Mouse (Mus musculus) heart, postnatal 4 days (tissue): ENCODE results near the gene Alg1. TPM values are rescaled to one million over a fixed set of nuclear protein-coding genes. Genes with fewer than 3 reads are reported as not detected.

Experiments used
- DNase-seq: peaks from one replicate; pipeline ENCODE4 v3.0.0; 2021
- microRNA-seq, 2 experiments: library from miRNA; unstranded; fragments of <30 nt; microRNA quantifications; one replicate each; pipeline ENCODE4 v1.2.0; 2021 to 2022
- total RNA-seq, 2 experiments: library from RNA; stranded (reverse); gene quantifications; 2 replicates each; pipeline ENCODE4 v1.2.3; 2021

Gene Alg1
- total RNA-seq, 2 experiments from 2014 or later, result 15.8 to 17.5 TPM

DNA sequence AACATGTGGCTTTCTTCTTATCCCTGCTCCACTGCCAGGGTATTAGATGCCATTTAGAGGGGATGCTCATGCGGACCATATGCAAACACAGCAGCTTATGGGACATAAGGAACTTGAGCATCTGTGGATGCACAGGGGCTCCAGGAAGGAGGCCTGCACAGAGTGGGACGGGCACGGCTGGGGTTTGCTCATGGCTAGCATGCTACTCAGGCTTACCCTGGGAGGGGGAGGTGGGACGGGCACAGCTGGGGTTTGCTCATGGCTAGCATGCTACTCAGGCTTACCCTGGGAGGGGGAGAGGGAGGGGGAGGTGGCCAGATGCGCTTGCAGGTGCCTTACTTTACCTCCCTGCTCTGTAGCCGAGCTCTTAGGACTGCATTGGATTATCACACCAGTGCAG is 9.5 kb downstream of the Alg1 start:
- no peak for DNase-seq

GRCm38 (mm10) chr16:5244411-5244810 is 11.0 kb downstream of the Alg1 start:
- DNase-seq, result peak; percentile 82

DNA sequence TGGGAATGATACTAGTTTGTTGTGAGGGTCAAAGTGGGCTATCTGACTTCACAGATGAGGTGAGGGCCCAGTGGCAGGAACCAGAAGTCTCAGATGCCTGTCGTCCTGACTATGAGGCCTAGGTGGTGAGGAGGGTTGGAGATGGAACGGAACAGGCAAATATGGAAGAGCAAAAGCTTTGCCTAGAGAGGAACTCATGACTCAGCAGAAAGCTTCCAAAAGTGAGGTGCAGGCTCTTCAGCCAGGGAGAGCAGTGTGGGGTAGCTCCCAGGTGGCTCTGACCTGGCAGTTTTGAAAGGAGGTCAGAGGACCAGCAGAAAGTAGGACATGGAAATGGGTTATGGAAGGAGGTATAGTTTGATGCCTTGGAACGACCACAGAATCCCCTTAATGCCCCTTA is 17.5 kb downstream of the Alg1 start:
- no peak for DNase-seq

GRCm38 (mm10) chr16:5252260-5252659 is 18.8 kb downstream of the Alg1 start:
- DNase-seq, result no peak

DNA sequence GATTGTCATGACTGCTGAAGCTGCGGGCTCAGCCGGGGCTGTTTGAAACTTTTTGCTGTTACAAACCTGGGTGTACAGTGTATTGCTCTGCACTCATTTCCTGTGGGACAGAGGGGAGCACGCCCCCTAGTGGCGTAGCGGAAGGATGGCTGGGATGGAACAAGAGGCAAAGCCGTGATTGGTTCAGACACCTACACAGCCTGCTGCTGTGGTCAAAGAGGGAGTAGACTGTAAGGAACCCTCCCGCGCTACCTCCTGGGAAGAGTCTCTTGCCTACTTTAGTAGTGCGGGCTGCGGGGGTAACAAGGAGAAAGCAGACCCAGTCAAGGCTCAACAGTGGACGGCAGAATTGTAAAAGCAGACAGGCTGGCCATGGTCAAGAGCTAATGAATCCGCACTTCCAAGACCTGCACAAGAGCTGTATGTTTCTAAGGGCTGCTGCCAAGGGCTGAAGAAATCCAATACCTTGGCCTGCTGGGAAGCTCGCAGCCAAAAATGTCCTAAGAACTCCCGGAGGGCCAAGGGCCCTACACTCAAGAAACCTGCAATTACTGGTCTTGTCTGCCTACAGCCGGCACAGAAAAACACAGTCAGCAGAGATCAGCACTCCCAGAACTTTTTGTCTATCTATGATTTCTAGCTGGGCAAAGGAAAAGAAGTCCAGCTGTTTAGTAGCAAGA is 21.1 kb downstream of the Alg1 start:
- DNase-seq, result peak; percentile 88

DNA sequence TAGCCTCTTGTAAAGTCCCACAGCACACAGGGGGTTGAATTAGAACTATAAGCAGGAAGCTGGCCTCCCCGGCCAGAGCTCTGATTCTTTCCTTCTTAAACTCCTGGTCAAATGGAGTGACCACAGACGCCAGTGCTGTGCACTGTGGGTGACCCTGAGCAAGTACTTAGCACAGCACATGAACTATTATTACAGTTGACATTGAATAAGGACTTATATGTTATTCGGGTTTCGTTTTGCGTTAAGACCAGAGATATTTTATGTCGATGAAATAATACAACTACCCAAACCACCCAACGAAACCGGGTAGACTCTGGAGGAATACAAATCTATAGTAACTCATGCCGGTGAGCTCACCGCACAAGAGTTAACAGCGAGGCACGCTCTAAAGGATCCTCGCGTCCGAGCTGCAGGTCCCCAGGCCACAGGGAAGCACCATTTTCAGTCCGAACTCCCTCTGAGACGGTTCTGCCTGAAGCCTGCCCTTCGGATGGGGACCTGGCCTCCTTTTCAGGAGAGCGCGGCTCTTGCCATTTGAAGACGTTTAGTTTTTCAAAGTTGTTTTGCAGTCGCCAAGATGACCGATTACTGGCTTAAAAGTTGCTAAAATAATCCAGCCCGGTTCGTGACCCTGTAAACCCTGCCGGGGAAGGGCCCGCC is 21.8 kb downstream of the Alg1 start:
- DNase-seq, result no peak

- peak; percentile 99 for DNase-seq
Observed at GRCm38 (mm10) chr16:5255779-5256496, 22.5 kb downstream of the Alg1 start, which contains the start of gene Eef2kmt. Gene Eef2kmt (minus strand): TSS chr16:5255983.

- DNase-seq, result no peak
Observed at GRCm38 (mm10) chr16:5263156-5263555, 29.7 kb downstream of the Alg1 start.

DNA sequence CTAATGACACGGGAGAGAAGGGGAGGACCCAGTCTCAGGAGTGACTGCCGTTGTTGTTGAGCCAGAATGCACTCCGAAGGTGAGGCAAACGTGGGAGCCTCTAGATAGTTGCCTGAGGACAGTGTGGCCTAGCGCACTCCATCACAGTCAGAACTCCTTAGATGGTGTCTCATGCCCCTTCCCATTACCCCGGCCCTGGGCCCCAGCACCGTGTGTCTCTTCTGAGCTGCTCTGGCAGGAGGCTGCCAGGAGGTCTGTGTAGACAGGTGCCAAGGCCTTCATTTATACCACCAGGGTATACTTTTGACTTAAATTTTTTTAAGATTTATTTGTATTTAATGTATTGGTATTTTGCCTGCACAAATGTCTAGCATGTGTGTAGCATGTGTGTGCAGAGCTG is 30.5 kb downstream of the Alg1 start:
- DNase-seq, result no peak

GRCm38 (mm10) chr16:5271411-5272035 is 38.1 kb downstream of the Alg1 start:
- DNase-seq, result no peak

GRCm38 (mm10) chr16:5272371-5272770 is 39.0 kb downstream of the Alg1 start:
- DNase-seq, result no peak

DNA sequence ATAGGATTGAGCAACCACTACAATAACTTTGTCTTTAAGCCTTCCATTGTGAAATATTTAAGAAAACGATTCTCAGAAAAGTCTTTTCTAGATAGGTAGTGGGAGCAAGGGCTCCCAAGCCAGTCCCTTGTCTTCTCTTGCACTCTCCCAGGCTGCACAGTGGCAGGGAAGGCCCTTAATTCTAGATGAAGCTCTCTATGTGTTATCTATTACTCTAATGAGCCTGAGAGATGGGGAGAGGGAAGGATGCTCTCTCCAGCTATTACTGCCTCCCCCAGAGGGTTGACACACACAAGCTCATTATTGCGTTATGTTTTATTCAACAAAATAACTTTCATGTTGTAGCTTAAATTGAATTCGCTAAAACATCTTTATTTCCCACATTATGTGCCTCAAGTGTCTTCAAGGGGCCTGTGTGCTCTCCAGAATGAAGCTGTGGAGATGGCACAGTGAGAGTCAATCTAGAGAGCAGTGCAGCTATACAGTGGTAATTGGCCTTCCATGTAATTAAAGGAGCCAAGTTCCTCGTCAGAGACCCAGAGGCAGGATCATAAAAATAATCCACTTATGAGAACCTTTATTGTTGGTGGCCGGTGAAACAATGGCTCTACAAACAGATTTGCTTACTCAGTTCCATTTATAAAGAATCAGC is 46.3 kb downstream of the Alg1 start:
- DNase-seq, result no peak

- DNase-seq, result no peak
Observed at GRCm38 (mm10) chr16:5282686-5283085, 49.3 kb downstream of the Alg1 start.

GRCm38 (mm10) chr16:5285376-5285775 is 52.0 kb downstream of the Alg1 start:
- no peak for DNase-seq

Small RNAs within 50 kb of the gene (microRNA-seq; reads per million reads assigned to microRNA genes)
- 0 reads per million in 2 experiments for gene Gm23689
- gene Gm26095, result 0 reads per million in 2 experiments
- 0 reads per million in 2 experiments for gene Mir6364

Other genes starting within 250 kb of the Alg1 start
- not detected for gene Sept12, start 235.8 kb upstream of the Alg1 start, total RNA-seq
- not detected for gene Smim22, start 226.3 kb upstream of the Alg1 start, total RNA-seq
- gene Rogdi, start 220.1 kb upstream of the Alg1 start, total RNA-seq, result 10 to 100 TPM; 25.2 to 27.6 TPM
- 10 to 100 TPM; 63.3 to 66.4 TPM for gene Glyr1, start 183.8 kb upstream of the Alg1 start, total RNA-seq
- gene Ubn1, start 183.6 kb upstream of the Alg1 start, total RNA-seq, result 10 to 100 TPM; 34.8 to 37.5 TPM
- 1 to 10 TPM; 2.4 to 2.5 TPM for gene Ppl, start 101.2 kb upstream of the Alg1 start, total RNA-seq
- under 1 TPM; 0.10 to 0.16 TPM for gene Sec14l5, start 86.5 kb upstream of the Alg1 start, total RNA-seq
- 1 to 10 TPM; 6.1 to 7.9 TPM for gene Nagpa, start 29.6 kb upstream of the Alg1 start, total RNA-seq
- 10 to 100 TPM; 16.9 to 20.7 TPM for gene AU021092, start 11.3 kb upstream of the Alg1 start, total RNA-seq
- 10 to 100 TPM; 13.0 to 13.7 TPM for gene Eef2kmt, start 22.4 kb downstream of the Alg1 start, total RNA-seq